Mouse (Mus musculus): ENCODE measurements around the gene Agbl3.

The Agbl3 gene

DNA sequence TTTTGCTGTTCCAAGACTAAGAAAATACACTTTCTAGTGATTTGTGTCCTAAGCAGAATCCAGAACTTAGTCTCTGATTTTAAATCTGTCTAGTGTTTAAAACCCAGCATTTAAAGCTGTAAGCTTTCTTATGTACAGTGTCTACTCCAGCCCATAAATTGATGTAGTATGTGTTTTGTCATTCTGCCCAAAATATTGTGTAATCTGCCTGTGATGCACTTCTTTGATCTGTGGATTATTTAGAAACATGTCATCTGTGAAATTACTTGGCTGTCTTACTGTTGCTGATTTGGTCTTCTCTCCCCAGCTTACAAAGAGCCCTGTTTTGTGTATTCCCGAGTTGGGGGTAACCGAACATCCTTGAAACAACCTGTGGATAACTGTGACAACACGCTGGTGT lies 17.7 kb downstream of the Agbl3 start:
- DNase-seq (ENCODE audit: low spot score in 2 of 2), result no peak

DNA sequence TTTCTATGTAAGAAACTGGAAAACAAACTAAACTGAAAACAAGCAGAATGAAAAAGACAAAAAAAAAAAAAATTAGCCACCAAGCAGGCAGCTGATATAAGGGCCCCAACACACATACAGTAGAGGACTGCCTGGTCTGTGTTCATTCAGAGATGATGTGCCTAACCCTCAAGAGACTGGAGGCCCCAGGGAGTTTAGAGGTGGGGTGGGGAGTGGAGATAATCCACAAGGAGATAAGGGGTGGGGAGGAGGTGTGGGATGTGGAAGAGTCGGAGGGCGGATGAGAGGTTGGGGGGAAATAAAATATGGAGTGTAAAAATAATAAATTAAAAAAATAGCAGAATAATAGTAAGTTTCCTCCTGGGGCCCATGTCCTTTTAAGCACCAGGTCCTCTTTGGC lies 25.4 kb downstream of the Agbl3 start:
- no peak for DNase-seq (ENCODE audit: low spot score in 2 of 2)

DNA sequence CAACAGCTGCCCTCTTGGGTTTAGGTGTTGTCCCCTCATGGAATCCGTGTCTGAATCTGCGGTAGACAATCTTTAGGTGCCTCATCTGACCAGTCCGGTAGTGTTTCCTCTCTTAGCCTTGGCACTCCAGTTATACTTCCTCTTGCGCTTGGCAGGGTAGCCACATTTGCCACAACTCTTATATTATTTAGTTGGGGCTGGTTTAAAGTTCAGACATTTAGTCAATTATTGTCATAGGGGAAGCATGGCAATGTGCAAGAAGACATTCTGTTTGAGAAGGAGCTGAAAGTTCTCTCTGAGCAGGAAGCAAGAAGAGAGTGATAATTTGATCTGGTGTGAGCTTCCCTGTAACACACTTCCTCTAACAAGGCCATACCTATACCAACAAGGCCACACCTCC lies 30.4 kb downstream of the Agbl3 start:
- DNase-seq (ENCODE audit: low spot score in 2 of 2), result no peak

DNA sequence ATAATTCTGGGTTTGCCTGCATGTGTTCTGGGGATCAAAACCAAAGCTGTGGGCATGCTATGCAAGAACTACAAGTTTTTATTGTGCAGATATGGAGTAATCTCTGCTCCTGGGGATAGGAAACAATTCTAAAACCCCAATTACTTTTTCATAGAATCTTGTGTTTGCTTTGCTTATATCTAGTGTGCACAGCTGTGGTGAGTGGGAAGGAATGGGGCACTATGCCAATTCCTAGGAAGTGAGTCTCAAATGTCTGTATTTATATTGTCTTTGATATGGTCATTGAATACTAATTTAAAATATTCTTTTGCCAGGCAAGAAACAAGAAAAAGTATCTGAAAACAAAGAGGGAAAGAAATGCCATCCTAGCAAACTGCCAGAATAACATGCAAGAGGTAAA lies 44.2 kb downstream of the Agbl3 start:
- no peak for DNase-seq (ENCODE audit: low spot score in 2 of 2)

DNA sequence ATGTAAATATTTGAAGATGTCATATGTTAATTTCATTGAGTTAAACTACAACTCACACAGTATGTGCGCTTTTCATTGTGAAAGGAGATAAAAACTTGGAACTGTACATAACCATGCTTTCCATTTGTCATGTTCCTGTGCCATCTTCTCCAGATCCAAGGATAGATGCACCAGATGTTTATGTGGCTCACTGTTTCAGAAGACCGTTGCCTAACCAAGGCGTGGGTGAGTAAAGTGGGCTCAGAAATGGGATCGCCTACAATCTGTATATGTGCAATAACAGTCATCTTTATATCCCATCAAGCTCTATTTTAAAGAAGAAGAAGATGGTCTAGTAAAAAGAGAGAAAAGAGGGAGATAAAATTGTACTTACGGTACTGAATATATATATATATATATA lies 52.1 kb downstream of the Agbl3 start:
- DNase-seq (ENCODE audit: low spot score in 2 of 2), result no peak

DNA sequence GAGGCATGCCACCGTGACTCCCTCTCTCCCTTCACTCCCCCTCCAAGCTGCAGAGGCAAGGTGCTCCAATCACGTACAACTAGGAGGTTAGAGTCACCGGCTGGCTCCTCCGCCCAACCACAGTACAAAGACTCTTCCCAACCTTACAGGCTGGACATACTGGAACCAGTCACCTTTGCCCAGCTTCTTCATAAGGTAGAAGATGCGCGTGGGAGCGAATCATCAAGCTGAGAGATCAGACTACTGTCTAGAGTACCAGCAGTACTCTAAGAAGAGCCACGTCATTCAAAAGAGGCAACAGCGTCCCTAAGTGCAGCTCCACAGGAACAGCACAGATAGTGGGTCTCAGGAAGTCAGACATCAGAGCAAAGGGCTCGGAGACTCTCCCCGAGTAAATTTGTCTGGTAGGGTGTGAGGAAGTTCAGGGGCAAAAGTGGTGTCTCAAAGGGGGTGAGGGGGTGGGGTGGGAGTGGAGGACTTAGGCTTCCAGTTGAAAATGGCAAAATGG lies 81.4 kb downstream of the Agbl3 start:
- DNase-seq (ENCODE audit: low spot score in 2 of 2), result no peak

DNA sequence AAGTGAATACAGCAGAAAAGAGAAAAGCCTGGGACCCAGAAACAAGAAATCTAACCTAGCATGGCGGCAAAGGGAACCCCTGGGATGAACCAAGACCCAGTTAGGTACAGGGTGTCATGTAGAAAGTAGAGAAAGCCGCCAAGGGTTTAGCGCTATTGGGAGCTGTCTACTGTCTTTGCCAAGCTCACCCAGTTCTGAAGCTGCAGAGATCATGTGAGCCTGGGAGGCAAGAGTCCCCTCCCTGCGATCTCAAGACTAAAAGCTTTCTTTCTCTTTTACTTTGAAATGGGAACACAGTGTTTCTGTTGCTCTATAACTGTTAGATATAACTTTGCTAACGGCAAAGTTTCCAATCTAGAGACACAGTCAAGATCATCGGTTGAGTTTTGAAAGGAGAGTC lies 82.1 kb downstream of the Agbl3 start:
- no peak for DNase-seq (ENCODE audit: low spot score in 2 of 2)

DNA sequence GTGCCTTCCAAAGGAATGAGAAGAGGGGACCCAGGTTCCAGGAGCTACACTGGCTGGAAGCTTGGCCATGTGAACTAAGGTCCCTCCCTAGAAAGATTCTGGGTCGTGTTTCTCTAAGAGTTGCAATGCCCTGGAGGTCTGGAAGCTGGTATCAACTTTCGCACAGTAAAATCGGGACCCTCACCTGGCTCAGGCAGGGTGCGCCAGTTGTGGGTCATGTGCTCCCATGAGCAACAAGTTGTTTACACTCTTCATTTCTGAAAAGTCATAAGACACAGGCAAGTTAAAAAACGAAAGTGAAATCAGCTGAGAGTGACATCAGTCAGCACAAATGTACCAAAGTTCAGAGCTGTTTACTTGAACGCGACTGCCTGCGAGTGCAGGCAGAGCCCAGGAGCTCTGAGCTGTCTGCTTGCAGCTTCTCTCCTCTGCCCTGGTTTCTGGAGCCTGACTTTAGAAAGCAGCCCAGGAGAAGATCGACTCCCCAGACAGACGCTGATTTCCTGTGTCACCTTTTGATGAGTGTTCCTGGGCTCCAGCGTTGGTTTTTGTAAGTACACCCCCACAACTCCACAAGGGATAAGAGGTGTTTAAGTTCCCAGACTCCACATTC lies 82.7 kb downstream of the Agbl3 start, which contains the start of gene Tmem140:
Tmem140 (plus strand) TSS at position 356 of the 613 bp plus-strand sequence.
- DNase-seq (ENCODE audit: low spot score in 2 of 2), result no peak

DNA sequence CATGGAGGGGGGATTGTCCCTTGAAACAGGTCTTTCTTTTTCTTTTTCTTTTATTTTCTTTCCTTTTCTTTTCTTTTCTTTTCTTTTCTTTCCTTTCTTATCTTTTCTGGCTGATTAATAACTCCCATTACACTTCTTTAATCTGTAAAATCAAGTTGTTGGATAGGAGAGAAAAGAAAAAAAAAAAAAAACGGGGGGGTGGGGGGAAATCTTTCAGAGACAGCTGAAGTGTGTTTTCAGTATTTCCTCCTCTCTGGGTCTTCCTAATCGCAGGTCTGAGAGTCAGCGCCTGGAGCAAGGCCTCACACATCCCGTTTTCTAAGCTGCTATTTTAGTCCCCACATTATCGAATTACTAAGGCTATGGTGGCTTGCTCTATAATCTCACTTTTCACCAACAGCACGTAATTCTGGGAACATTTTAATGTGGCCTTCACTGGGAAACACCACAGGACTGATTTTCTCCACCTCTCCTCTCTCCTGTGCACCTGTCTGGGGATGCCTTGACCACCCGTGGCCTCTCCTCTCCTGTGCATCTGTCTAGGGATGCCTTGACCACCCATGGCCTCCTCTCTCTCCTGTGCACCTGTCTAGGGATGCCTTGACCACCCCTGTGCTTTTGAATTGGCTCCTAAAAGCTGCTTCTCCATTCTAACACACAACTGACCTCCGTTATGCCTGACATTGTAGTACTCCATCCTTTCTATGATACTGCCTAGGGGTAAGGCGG lies 83.7 kb downstream of the Agbl3 start:
- DNase-seq (ENCODE audit: low spot score in 2 of 2), result no peak

DNA sequence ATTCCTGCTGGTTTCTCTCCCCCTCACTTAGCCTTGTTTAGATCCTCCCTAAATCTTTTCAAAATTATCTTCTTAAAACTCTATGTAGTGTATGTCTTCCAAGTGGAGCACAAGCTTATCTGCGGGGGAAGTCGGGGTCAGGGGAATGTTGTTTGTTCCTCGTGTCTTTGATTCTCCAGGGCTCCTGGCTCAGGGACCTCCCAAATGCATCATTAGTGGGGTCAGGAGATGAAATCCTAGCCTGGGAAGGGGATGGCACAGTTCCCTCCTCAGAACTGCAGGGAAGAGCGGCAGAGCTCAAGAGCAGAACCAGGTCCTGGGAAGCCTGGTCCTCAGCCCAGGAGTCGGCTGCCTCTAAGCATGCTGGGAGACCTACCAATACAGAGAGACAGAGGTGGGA lies 85.0 kb downstream of the Agbl3 start:
- DNase-seq (ENCODE audit: low spot score in 2 of 2), result no peak

DNA sequence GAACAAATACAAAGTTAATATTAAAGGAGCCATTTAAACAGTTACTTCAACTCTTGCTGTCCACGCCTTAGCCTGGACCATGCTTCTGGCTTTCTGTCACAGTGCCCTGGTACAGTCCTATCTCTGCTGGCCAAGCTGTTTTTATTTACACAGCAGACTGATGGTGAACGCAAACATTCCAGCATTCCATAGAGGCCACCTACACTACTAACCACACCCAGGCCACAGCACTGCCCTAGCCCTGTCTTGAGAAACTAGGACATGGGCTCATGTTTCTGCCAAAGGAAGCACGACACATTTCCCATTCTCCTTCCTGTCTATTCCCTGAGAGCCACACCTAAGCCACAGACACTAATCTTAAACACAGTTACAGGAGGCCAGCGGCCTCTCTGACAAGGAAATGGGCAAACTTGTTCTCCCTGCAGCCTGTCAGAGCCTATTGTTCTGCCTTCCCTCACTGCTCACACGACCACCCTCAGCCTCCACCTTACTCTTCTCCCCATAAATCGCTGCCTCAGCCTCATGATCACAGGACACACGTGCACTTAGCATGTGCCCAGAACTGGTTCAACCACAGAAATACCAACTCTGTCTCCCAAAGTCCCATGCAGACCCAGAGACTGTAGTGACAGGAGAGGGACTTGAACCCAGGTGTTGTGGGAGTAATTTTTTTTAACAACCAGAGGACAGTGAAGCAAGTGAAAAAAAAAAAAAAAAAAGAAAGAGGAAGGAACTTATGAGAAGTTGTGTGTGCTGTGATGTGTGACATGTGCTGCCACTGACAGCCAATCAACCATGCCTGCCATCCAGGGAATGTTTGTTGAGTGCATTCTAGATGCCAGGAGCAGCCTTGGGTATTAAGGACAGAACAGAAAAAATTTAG lies 85.7 kb downstream of the Agbl3 start:
- no peak for DNase-seq (ENCODE audit: low spot score in 2 of 2)

DNA sequence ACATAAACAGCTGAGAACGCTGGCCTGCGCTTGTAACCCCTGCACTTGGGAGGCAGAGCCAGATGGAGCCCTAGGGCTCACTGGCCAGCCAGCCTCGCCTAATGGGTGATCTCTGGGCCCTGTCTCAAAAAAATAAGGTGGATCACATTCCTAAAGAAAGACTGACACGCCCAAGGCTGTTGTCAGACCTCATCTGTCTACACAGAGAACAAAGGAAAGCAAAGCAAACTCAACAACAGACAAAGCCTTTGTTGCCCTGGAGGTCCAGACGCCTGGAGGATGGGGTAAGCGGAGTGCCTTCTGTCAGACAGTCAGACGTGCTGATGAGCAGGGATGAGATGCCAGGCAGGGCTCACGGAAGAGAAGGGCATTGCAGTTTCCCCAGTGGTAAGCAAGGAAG lies 86.6 kb downstream of the Agbl3 start:
- no peak for DNase-seq (ENCODE audit: low spot score in 2 of 2)

DNA sequence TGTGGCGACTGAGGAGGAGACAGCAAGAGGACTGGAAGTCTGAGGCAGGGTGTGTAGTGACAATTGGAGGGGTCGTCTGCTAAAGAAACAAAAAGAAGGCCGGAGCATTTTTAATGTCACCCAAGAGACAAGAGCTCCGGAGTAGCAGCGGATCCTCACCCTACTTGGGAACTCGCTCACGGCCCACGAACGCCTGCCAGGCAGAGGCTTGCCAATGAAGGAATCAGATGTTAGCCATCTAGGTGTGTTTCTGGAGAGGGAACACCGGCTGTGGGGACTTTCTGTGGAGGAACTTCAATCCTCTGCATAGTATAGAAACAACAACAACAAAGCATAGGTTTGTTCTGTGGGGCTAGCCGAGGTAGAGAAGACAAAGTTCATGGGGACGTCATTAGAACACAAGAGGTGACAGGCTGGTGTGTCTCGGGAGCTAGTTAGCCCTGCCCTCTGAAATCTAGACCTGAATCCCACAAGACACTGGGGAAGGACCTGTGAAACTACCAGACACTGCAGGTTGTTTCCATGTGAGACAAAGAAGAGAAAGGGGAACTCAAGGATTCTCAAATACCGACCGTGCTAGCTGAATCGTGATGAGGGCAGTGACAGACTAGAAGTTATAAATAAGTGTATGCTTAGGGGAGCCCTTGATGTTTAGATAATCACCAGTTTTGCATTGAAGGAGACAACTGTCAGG lies 87.2 kb downstream of the Agbl3 start:
- DNase-seq (ENCODE audit: low spot score in 2 of 2), result no peak

DNA sequence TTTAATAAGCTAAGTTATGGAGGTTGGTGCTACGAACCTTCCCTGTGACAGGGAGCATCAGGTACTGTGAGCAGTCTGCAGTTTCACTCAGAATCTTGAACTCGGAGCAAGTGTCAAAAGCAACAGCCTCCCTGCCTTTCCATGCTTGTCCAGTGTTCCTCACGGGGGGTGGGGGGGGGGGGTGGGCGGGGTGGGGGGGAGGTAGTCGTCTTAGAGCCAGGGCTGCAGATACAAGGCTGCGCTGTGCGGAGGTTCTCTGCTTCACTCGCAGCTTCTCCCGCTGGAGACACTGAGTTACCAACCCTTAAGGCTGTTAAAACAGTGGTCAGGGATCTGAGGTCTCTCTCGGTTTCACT lies 87.7 kb downstream of the Agbl3 start:
- DNase-seq (ENCODE audit: low spot score in 2 of 2), result no peak

DNA sequence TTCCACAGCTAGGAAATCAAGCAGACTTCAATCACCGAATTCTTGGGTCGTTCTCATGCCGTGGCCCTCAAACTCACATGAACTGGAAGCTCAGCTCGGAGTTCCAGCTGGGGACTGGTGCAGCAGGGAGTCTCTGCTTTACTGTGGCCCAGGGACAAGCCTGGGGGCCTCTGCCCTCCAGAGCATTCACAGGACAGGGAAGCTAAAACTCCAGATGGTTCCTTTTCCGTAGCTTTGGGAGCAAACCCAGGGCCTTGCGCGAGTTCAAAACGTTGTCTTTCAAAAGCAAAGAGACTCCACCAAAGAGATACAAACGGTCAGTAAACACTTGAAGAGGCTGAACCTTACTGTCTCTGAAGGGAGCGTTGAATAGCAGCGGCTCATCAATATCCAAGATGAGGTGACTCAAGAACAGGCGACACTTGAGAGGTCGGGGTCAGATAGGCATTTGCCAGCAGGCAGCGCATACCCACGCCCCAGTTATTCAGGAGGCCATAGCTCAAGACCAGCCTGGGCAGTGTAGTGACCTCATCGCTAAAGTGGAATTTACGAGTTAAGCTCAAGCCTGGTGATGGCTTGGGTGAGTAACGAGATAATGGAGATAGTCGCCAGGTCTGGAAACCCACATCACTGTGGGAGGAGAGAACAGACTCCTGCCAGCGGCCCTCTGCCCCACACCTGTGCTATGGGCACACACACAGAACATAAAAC lies 88.4 kb downstream of the Agbl3 start:
- DNase-seq (ENCODE audit: low spot score in 2 of 2), result no peak

DNA sequence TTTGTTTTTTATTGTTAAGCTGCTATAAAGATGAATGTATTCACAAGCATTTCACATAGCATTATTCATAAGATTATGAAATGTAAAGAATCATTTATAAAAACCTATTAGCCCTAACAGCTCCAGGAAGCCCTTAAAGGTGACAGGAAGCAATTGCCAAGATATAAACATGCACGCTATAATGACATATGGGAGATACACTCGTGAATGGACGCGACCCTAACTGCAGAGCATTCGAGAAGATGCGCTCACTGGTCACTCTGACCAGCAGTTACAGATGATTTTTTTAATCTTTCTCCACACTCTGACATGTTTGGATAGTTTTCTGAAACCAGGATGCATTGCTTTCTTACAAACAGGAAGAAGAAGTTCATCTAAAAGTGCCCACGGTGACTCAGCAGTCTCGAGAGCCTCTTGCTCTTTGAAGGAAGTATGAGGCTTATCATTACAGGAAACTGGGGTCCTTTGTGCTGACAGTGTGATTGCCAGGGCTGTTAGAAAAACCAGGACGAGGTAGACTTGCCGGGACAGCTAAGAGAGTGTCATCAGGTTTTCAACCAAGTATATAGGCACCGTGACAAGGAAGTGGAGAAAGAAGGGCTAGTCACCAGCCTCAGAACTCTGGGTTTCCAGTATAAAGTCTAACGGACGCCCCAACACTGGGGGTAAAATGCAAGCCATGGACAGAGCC lies 89.1 kb downstream of the Agbl3 start:
- DNase-seq (ENCODE audit: low spot score in 2 of 2), result no peak

DNA sequence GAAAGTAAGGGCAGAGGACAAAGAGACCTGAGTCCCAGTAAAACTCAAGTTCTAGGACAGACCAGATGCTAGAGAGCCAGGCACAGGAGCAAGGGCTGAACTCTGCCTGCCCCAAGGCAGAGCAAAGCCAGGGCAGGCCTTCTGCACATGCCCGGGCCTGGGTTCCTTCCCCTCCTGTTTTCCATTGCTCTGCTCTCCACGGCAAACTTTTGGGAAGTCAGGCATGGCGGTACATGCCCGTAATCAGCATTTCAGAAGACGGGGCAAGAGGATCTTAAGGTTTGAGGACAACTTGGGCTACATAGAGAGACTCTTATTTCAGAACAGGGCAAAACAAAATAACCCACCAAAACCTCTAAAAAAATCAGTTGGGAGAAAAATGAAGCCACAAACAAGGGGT lies 89.9 kb downstream of the Agbl3 start:
- DNase-seq (ENCODE audit: low spot score in 2 of 2), result no peak

DNA sequence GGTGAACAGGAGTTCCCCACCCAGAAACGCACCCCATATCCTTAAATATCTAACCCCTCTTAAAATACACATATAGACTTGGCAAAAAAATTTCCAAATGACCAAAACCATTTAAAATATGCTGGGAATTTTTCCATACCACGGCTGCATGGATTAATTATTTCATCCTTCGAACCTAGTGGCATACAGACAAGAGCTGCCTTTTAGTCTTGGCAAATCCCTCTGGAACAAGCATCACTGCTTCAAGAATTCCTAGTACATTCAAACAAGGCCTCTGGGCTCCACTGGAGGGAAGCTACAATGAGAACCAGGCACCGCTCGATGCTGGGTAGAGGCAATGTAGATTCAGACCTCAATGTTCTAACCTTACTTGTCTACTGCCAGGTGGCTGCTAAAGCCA lies 90.5 kb downstream of the Agbl3 start:
- no peak for DNase-seq (ENCODE audit: low spot score in 2 of 2)

DNA sequence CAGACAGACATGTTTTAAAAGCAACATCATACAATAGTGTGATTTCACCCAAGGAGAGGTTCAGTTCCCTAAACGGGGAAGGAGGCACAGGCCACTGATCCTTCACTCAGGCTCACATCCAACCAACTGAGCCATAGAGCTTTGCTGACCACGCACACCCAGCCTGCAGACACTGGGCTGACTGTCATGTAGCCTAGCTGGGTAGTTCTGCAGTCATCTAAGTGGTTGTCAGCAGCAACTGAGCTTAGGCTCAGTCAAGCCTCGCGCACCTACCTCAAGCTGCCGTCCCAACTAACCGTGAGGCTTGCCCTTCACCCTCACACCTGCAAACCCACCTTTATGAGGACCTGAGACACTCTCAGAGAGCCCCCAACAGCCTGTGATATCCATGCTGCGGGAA lies 91.7 kb downstream of the Agbl3 start:
- no peak for DNase-seq (ENCODE audit: low spot score in 2 of 2)

DNA sequence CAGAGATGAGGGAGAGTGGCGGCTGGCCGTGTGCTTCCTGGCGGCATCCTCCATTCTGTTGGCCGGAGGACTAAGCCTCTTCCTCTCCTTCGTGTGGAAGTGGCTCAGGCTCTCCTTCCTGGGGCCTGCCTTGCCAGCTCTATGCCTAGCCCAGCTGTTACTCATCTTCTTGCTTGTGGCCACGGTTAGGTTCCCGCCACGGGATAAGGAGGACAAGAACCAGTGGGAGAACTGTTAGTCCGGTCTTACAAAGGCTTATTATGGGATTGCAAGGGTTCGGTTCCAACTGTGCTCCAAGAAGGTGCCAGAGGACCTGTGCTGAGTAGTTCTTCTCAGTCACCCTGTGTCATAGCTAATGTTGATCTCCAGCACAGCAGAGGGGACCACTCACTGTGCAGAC lies 92.6 kb downstream of the Agbl3 start:
- DNase-seq (ENCODE audit: low spot score in 2 of 2), result no peak
